Mouse (Mus musculus) kidney, adult 2 months (tissue): Measurements from ENCODE around the gene Hmgn1.

Source experiments
- CTCF ChIP-seq: fragments of 200-500 bp; conservative IDR thresholded peaks from 2 replicates; pipeline ENCODE4 v1.5.1; 2011; ENCODE audit warnings: low read depth, mild to moderate bottlenecking, control low read depth, low read length, moderate library complexity, mixed read lengths; ENCODE audit not compliant: insufficient read depth, insufficient read length
- POLR2A ChIP-seq: fragments of 200-500 bp; IDR thresholded peaks from one replicate; pipeline ENCODE4 v1.6.1; 2011; ENCODE audit warnings: low read depth, low read length, control low read depth

- TF ChIP-seq CTCF (peak; percentile 82), POLR2A (no peak)
These were observed 24.0 kb upstream of the Hmgn1 start for GRCm38 (mm10) chr16:96151551-96151950.
